Comparison of ENCODE assay signal across 16 mouse cellular contexts in genomic region chr10:41608485-41608884, GRCm38 (mm10).
"Had no signal": no experiment of that assay in that cellular context is flagged by ENCODE, and none has a peak within 500 bp of the region (broad histone marks: within the 10 kb centered on the region; RNA-seq: fewer than 3 reads in every experiment).

No protein-coding gene starts in this region.

- H3K4me2 ChIP-seq: lung, embryonic 14.5 days; midbrain, embryonic 11.5 days; midbrain, embryonic 13.5 days; midbrain, embryonic 15.5 days; neural tube, embryonic 12.5 days; stomach, embryonic 15.5 days had no signal

- H3K27me3 ChIP-seq: megakaryocyte, embryonic 14.5 days; midbrain, embryonic 13.5 days; midbrain, embryonic 15.5 days; neural tube, embryonic 12.5 days; stomach, embryonic 15.5 days had no signal

- H3K9ac ChIP-seq: lung, embryonic 14.5 days; midbrain, embryonic 13.5 days; midbrain, embryonic 15.5 days; neural tube, embryonic 12.5 days; stomach, embryonic 15.5 days had no signal

- H3K36me3 ChIP-seq: midbrain, embryonic 13.5 days; midbrain, embryonic 15.5 days; neural tube, embryonic 12.5 days; stomach, embryonic 15.5 days had no signal

- H3K9me3 ChIP-seq: megakaryocyte, embryonic 14.5 days; midbrain, embryonic 13.5 days; midbrain, embryonic 15.5 days; neural tube, embryonic 12.5 days; stomach, embryonic 15.5 days had no signal

- H3K27ac ChIP-seq: macrophage; midbrain, embryonic 13.5 days; midbrain, embryonic 15.5 days; neural tube, embryonic 12.5 days; stomach, embryonic 15.5 days; stomach, postnatal 0 days had no signal

- H3K4me3 ChIP-seq: megakaryocyte, embryonic 14.5 days; midbrain, embryonic 13.5 days; midbrain, embryonic 15.5 days; neural tube, embryonic 12.5 days; stomach, embryonic 15.5 days had no signal

- H3K4me1 ChIP-seq: midbrain, embryonic 13.5 days; midbrain, embryonic 15.5 days; neural tube, embryonic 12.5 days had no signal

- DNase-seq: lung, adult 18-20 months; lung, embryonic 14.5 days; lung, postnatal 14 days; lung, postnatal 36 days; right cerebral cortex, postnatal 14 days; thymus, adult 2 months; thymus, postnatal 25 days; thymus, postnatal 4 days had no signal

- ATAC-seq: midbrain, embryonic 13.5 days; midbrain, embryonic 15.5 days had no signal
